Mouse (Mus musculus) MEL (cell line): Measurements from ENCODE around the gene BC117090. TPM values are rescaled to one million over a fixed set of nuclear protein-coding genes. Genes with fewer than 3 reads are reported as not detected.
"Not testable (repeated sequence)": the region's sequence is repeated elsewhere in the genome, so short reads cannot be mapped to it uniquely, and the experiment has no call there.

Experiments used
- DNase-seq: peaks from one replicate; pipeline ENCODE4 v3.0.0; 2011; ENCODE audit warnings: low read depth, low spot score
- H3K27ac ChIP-seq: 2 replicates; pipeline ENCODE4 v1.5.1; 2012; ENCODE audit warnings: low read depth, mild to moderate bottlenecking, control low read depth, low read length, moderate library complexity; ENCODE audit not compliant: control insufficient read depth
- H3K27me3 ChIP-seq, 2 experiments: fragments of 150-350 bp in 1 of 2; sonication (generic) in 1 of 2; 2 replicates each; pipeline ENCODE4 v1.6.1; 2012; ENCODE audit warnings: low read length in 2 of 2, mild to moderate bottlenecking in 2 of 2, improper control_type of control experiment in 1 of 2, moderate library complexity in 1 of 2; ENCODE audit not compliant: insufficient read depth in 2 of 2, control insufficient read depth in 1 of 2
- H3K36me3 ChIP-seq, 2 experiments: 2 replicates each; pipeline ENCODE4 v1.6.1; 2012 to 2014; ENCODE audit warnings: low read length in 2 of 2, improper control_type of control experiment in 1 of 2, inconsistent platforms in 1 of 2, mild to moderate bottlenecking in 1 of 2; ENCODE audit not compliant: insufficient read depth in 2 of 2, control insufficient read depth in 1 of 2
- H3K4me1 ChIP-seq, 2 experiments: fragments of 150-350 bp in 1 of 2; sonication (generic) in 1 of 2; 2 replicates each; pipeline ENCODE4 v1.6.1; 2012; ENCODE audit warnings: low read length in 2 of 2, improper control_type of control experiment in 1 of 2, mild to moderate bottlenecking in 1 of 2; ENCODE audit not compliant: insufficient read depth in 2 of 2, control insufficient read depth in 1 of 2
- H3K4me3 ChIP-seq, 2 experiments: fragments of 150-350 bp in 1 of 2; sonication (generic) in 1 of 2; 2 replicates each; pipeline ENCODE4 v1.5.1; 2012; ENCODE audit warnings: low read depth in 2 of 2, low read length in 2 of 2, mild to moderate bottlenecking in 2 of 2, moderate library complexity in 2 of 2, control low read depth in 1 of 2, improper control_type of control experiment in 1 of 2; ENCODE audit not compliant: control insufficient read depth in 1 of 2, insufficient read depth in 1 of 2
- H3K79me2 ChIP-seq: 2 replicates; pipeline ENCODE4 v1.6.1; 2012; ENCODE audit warnings: mild to moderate bottlenecking, low read length, moderate library complexity; ENCODE audit not compliant: control insufficient read depth, poor library complexity, insufficient read depth
- H3K9ac ChIP-seq: 2 replicates; pipeline ENCODE4 v1.6.1; 2012; ENCODE audit warnings: low read depth, mild to moderate bottlenecking, control low read depth, low read length, moderate library complexity; ENCODE audit not compliant: control insufficient read depth, poor library complexity, severe bottlenecking
- H3K9me3 ChIP-seq: fragments of 150-350 bp; sonication (generic); replicated peaks from 2 replicates; pipeline ENCODE4 v1.6.1; 2012; ENCODE audit warnings: mild to moderate bottlenecking, low read length, improper control_type of control experiment, moderate library complexity; ENCODE audit not compliant: insufficient read depth
- polyA plus RNA-seq, 2 experiments: library from polyadenylated mRNA; stranded (reverse) in 1 of 2; unstranded in 1 of 2; fragments of >175 nt in 1 of 2; fragments of >200 nt in 1 of 2; gene quantifications; 2 replicates each; pipeline versions ENCODE4 v1.2.1 to v1.2.4; 2012; ENCODE audit warnings: low replicate concordance in 2 of 2, low read depth in 1 of 2; ENCODE audit not compliant: insufficient read length in 2 of 2, insufficient read depth in 1 of 2, missing spikeins in 1 of 2
- total RNA-seq: library from RNA; depleted of rRNA; stranded (reverse); fragments of 300-350 nt; gene quantifications from 2 replicates; pipeline ENCODE4 v1.2.3, GENCODE M21; 2012; rRNA removed

BC117090 gene
- total and polyA plus RNA-seq, 3 experiments = not detected

- not testable (repeated sequence) for H3K27ac ChIP-seq, H3K4me1 ChIP-seq, H3K36me3 ChIP-seq, H3K79me2 ChIP-seq, H3K9ac ChIP-seq, DNase-seq, H3K9me3 ChIP-seq, H3K4me3 ChIP-seq, H3K27me3 ChIP-seq
Observed at GRCm38 (mm10) chr16:36276796-36277195, 57.3 kb downstream of the BC117090 start, which contains the start of gene Stfa1. Gene Stfa1 (plus strand): TSS chr16:36276951.

Other genes with a start within 250 kb of the BC117090 start
- gene Csta1, start 203.1 kb downstream of the BC117090 start, total RNA-seq = not detected in 2 replicates
- not detected for gene Csta1, start 203.1 kb downstream of the BC117090 start, polyA plus RNA-seq
- gene Stfa2l1, start 177.5 kb downstream of the BC117090 start, total RNA-seq = not detected in 2 replicates
- not detected for gene Stfa2l1, start 177.5 kb downstream of the BC117090 start, polyA plus RNA-seq
- gene Gm5483, start 150.1 kb downstream of the BC117090 start, total RNA-seq = not detected in 2 replicates
- not detected for gene Gm5483, start 150.1 kb downstream of the BC117090 start, polyA plus RNA-seq
- not detected in 2 replicates for gene Gm5416, start 123.9 kb downstream of the BC117090 start, total RNA-seq
- gene Gm5416, start 123.9 kb downstream of the BC117090 start, polyA plus RNA-seq = not detected
- gene 2010005H15Rik, start 112.9 kb downstream of the BC117090 start, total RNA-seq = 0.29 and 0.46 TPM in 2 replicates
- under 1 TPM in 1 of 2 experiments, not detected in 1; 0.11 TPM for gene 2010005H15Rik, start 112.9 kb downstream of the BC117090 start, polyA plus RNA-seq
- not detected in 2 replicates for gene Stfa1, start 57.4 kb downstream of the BC117090 start, total RNA-seq
- not detected for gene Stfa1, start 57.4 kb downstream of the BC117090 start, polyA plus RNA-seq
- gene BC100530, start 33.4 kb upstream of the BC117090 start, total RNA-seq = not detected in 2 replicates
- not detected for gene BC100530, start 33.4 kb upstream of the BC117090 start, polyA plus RNA-seq
- not detected in 2 replicates for gene Stfa2, start 74.1 kb upstream of the BC117090 start, total RNA-seq
- gene Stfa2, start 74.1 kb upstream of the BC117090 start, polyA plus RNA-seq = not detected
- gene Stfa3, start 121.1 kb upstream of the BC117090 start, total RNA-seq = not detected in 2 replicates
- gene Stfa3, start 121.1 kb upstream of the BC117090 start, polyA plus RNA-seq = not detected
- not detected in 2 replicates for gene Casr, start 227.8 kb upstream of the BC117090 start, total RNA-seq
- gene Casr, start 227.8 kb upstream of the BC117090 start, polyA plus RNA-seq = not detected